Mouse (Mus musculus): Measurements from ENCODE around the gene Lsm4. TPM values are rescaled to one million over a fixed set of nuclear protein-coding genes. Genes with fewer than 3 reads are reported as not detected.
A peak's percentile ranks its signal among the peaks of the same experiment; 100 is the strongest.

Lsm4 gene
- polyA plus RNA-seq, 1 experiment from 2014 or later, result 98.5 TPM

DNA sequence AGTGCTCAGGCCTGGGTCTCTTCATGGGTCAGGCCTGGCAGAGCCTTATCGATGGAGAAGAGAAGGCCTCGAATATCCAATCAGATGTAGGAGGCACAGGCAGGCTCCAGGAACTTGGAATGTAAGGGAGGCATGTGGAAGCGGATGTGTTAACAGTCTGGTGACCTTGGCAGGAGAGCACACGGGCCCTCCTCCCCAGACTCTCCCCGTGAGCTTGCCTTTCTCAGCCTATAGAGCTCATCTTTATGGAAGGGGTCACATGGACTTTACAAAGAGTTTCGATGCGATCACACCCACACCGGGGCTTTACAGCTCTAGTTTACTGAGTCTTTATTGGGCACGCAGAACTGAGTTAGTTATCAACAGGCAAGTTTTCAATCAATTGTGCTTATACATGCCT lies 34.3 kb upstream of the Lsm4 start:
- TF ChIP-seq EP300 (IDR thresholded peaks at IDR 0.05; ENCODE audit: low read depth) (no peak), CTCF (IDR thresholded peaks at IDR 0.05; ENCODE audit: low read depth) (no peak)
- no peaks in the 10 kb centered on the region for H3K9me3 ChIP-seq (ENCODE audit: low read length)
- H3K36me3 ChIP-seq (replicated peaks; ENCODE audit: insufficient read depth, low read length), result no peaks in the 10 kb centered on the region
- no peak overlapping the region for H3K4me2 ChIP-seq (ENCODE audit: low read depth, low read length)
- no peak overlapping the region for H3K4me3 ChIP-seq (ENCODE audit: low read depth, low read length)
- H3K4me1 ChIP-seq (ENCODE audit: insufficient read depth), result peaks cover 43% of the 10 kb centered on the region
- no peaks in the 10 kb centered on the region for H3K27me3 ChIP-seq (ENCODE audit: insufficient read depth, low read length)
- ATAC-seq (no peak), DNase-seq (no peak)
- H3K27ac ChIP-seq (ENCODE audit: low read depth), result no peak overlapping the region
- 65% methylated on average over 9 of the region's 9 CpGs for WGBS (ENCODE audit: insufficient replicate concordance)
- no peak overlapping the region for H3K9ac ChIP-seq (replicated peaks)

DNA sequence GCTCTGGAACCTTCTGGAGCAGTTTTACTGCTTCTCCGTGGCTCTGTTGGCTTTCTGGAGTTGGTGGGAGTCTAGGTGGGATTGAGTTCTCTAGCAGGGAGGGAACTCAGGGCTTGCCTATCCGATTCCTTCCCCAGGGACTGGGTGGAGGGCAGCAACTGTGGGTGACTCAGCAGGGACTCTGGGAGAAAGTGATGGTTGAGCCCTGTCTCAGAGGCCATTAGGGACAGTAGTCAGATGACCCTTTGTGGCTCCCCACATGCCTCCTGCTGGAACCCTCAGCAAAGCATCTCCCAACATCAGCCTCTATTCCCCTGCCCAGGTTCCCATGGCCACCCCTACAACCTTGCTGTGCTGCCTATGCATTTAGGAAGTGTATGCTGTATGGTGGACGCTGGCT lies 30.0 kb upstream of the Lsm4 start:
- peaks cover 35% of the 10 kb centered on the region for H3K4me1 ChIP-seq (ENCODE audit: insufficient read depth)
- no peak overlapping the region for H3K4me2 ChIP-seq (ENCODE audit: low read depth, low read length)
- H3K4me3 ChIP-seq (ENCODE audit: low read depth, low read length), result no peak overlapping the region
- H3K27me3 ChIP-seq (ENCODE audit: insufficient read depth, low read length), result no peaks in the 10 kb centered on the region
- 75% methylated on average over 3 of the region's 3 CpGs for WGBS (ENCODE audit: insufficient replicate concordance)
- TF ChIP-seq CTCF (IDR thresholded peaks at IDR 0.05; ENCODE audit: low read depth) (no peak), EP300 (IDR thresholded peaks at IDR 0.05; ENCODE audit: low read depth) (no peak)
- ATAC-seq, result no peak
- H3K9ac ChIP-seq (replicated peaks), result no peak overlapping the region
- H3K36me3 ChIP-seq (replicated peaks; ENCODE audit: insufficient read depth, low read length), result no peaks in the 10 kb centered on the region
- no peak overlapping the region for H3K27ac ChIP-seq (ENCODE audit: low read depth)
- DNase-seq, result no peak
- no peaks in the 10 kb centered on the region for H3K9me3 ChIP-seq (ENCODE audit: low read length)

DNA sequence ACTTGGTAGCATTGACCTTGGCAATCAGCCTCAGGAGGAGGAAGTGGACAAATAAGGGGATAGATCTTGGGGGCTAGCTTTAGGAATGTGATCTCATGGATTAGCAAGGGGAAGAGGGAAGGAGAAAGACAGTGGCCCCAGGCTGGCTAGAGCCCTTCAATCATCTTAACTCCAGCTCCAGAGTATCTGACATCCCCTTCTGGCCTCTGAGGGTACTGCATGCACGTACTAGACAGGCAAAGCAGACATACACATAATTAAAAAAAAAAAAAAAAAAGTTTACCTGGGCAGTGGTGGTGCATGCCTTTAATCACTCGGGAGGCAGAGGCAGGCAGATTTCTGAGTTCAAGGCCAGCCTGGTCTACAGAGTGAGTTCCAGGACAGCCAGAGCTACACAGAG lies 29.0 kb upstream of the Lsm4 start:
- Histone ChIP-seq H3K9ac (replicated peaks) (no peak overlapping the region), H3K9me3 (ENCODE audit: low read length) (no peaks in the 10 kb centered on the region), H3K4me2 (ENCODE audit: low read depth, low read length) (no peak overlapping the region), H3K4me3 (ENCODE audit: low read depth, low read length) (no peak overlapping the region), H3K36me3 (replicated peaks; ENCODE audit: insufficient read depth, low read length) (no peaks in the 10 kb centered on the region), H3K27ac (ENCODE audit: low read depth) (no peak overlapping the region), H3K27me3 (ENCODE audit: insufficient read depth, low read length) (no peaks in the 10 kb centered on the region), H3K4me1 (ENCODE audit: insufficient read depth) (peaks cover 37% of the 10 kb centered on the region)
- ATAC-seq (no peak), DNase-seq (peak; percentile 62)
- WGBS (ENCODE audit: insufficient replicate concordance), result 86% methylated on average over 2 of the region's 2 CpGs
- no peak for TF ChIP-seq EP300 (IDR thresholded peaks at IDR 0.05; ENCODE audit: low read depth)
- TF ChIP-seq CTCF (IDR thresholded peaks at IDR 0.05; ENCODE audit: low read depth), result peak; percentile 65

DNA sequence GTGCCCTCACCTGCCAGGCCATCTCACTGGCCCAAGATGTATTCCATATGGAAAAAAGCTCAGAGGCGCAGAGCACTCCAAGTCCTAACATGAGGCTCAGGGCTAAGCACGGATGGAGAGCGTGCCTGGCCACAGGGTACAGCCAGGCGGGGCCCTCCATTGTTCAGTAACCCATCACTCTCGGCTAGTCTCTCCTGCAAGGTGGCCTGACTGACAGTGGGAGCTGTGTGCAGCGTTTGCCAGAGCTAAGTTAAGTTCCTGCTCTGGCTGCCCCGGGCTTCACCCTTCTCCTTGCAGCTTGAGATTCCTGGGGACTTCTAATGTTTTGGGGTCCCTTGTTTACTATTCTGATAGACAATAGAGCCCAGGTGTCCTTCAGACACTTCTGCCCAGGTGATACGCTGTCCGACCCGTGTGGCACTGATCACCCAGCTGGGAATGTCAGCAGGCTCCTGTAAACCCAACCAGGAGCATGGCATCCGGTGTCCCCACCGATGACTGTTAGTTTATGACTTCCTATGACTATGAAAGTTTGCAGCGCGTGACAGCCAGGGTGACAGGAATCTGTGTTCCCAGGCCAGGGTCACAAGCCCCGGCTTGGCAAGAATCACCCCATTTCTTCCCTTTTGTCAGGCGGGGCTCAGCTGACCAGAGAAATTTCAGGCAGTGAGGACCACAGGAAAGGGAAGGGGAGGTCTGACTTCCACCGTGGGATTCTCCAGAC lies 27.4 kb upstream of the Lsm4 start:
- no peaks in the 10 kb centered on the region for H3K27me3 ChIP-seq (ENCODE audit: insufficient read depth, low read length)
- peak overlapping the region; percentile 35; the same call in 1 of the 2 replicates for H3K27ac ChIP-seq (ENCODE audit: low read depth)
- no peak overlapping the region for H3K4me2 ChIP-seq (ENCODE audit: low read depth, low read length)
- no peak overlapping the region for H3K9ac ChIP-seq (replicated peaks)
- H3K4me3 ChIP-seq (ENCODE audit: low read depth, low read length), result no peak overlapping the region
- DNase-seq, result no peak
- TF ChIP-seq EP300 (IDR thresholded peaks at IDR 0.05; ENCODE audit: low read depth) (no peak), CTCF (IDR thresholded peaks at IDR 0.05; ENCODE audit: low read depth) (no peak)
- no peak; the same call in 1 of the 2 replicates for ATAC-seq
- H3K4me1 ChIP-seq (ENCODE audit: insufficient read depth), result peaks cover 44% of the 10 kb centered on the region
- peaks cover 10% of the 10 kb centered on the region for H3K36me3 ChIP-seq (replicated peaks; ENCODE audit: insufficient read depth, low read length)
- no peaks in the 10 kb centered on the region for H3K9me3 ChIP-seq (ENCODE audit: low read length)
- 49% methylated on average over 17 of the region's 17 CpGs for WGBS (ENCODE audit: insufficient replicate concordance)

DNA sequence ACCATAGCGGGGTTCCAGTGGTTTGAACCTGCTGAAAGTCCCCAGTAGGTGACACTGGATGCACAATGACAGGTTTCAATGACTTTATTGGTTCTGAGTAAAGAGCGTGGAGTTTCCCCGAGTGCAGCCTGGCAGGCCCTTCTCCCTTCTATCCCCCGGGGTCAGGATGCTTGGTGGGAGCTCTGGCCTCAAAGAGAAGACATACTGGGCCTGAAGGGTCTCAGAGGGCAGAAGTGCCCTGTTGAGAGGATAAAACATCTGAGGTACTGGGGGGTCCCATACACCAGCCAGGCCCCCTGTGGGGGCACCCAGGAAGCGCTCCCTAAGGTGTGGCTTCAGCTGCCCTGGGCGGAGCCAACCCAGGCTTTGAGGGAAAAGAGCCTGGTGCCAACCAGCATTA lies 26.7 kb upstream of the Lsm4 start:
- ATAC-seq (no peak), DNase-seq (no peak)
- Histone ChIP-seq H3K9me3 (ENCODE audit: low read length) (no peaks in the 10 kb centered on the region), H3K4me2 (ENCODE audit: low read depth, low read length) (no peak overlapping the region), H3K4me3 (ENCODE audit: low read depth, low read length) (no peak overlapping the region), H3K4me1 (ENCODE audit: insufficient read depth) (peaks cover 44% of the 10 kb centered on the region), H3K27me3 (ENCODE audit: insufficient read depth, low read length) (no peaks in the 10 kb centered on the region), H3K9ac (replicated peaks) (no peak overlapping the region), H3K27ac (ENCODE audit: low read depth) (peak overlapping the region; percentile 42; the same call in 1 of the 2 replicates), H3K36me3 (replicated peaks; ENCODE audit: insufficient read depth, low read length) (peaks cover 17% of the 10 kb centered on the region)
- 79% methylated on average over 6 of the region's 6 CpGs for WGBS (ENCODE audit: insufficient replicate concordance)
- TF ChIP-seq EP300 (IDR thresholded peaks at IDR 0.05; ENCODE audit: low read depth) (no peak), CTCF (IDR thresholded peaks at IDR 0.05; ENCODE audit: low read depth) (no peak)

DNA sequence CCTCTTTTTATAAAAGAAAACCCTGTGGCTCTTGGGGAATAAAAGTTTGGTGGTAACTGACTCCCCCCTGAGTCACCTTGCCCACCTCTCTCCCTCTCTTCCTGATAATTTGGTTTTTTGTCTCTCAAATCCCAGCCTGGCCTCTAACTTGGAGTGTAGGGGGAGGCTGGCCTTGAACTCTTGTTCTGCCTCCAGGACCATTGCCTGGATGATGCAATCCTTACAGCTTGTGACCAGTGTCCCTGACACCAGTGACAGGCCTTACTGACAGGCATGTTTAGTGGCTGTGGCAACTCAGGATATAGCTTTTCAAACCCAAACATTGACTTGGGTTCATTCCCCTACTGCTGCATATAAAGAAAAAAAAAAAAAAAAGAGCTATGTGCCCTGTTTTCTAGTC lies 26.3 kb upstream of the Lsm4 start:
- DNase-seq, result no peak

More for the DNA sequence above, 26.3 kb upstream of the Lsm4 start:
- H3K4me3 ChIP-seq (ENCODE audit: low read depth, low read length), result no peak overlapping the region
- peak overlapping the region; percentile 75 for H3K27ac ChIP-seq (ENCODE audit: low read depth)
- TF ChIP-seq EP300 (IDR thresholded peaks at IDR 0.05; ENCODE audit: low read depth) (no peak), CTCF (IDR thresholded peaks at IDR 0.05; ENCODE audit: low read depth) (no peak)
- no peak overlapping the region for H3K9ac ChIP-seq (replicated peaks)
- H3K36me3 ChIP-seq (replicated peaks; ENCODE audit: insufficient read depth, low read length), result peaks cover 18% of the 10 kb centered on the region
- H3K27me3 ChIP-seq (ENCODE audit: insufficient read depth, low read length), result no peaks in the 10 kb centered on the region
- peaks cover 44% of the 10 kb centered on the region for H3K4me1 ChIP-seq (ENCODE audit: insufficient read depth)
- no peak overlapping the region for H3K4me2 ChIP-seq (ENCODE audit: low read depth, low read length)
- ATAC-seq, result no peak
- H3K9me3 ChIP-seq (ENCODE audit: low read length), result no peaks in the 10 kb centered on the region
